Mouse (Mus musculus) spleen, adult 2 months (tissue): ENCODE measurements around the gene Rbbp6. TPM values are rescaled to one million over a fixed set of nuclear protein-coding genes. Genes with fewer than 3 reads are reported as not detected.

ENCODE experiments used
- DNase-seq, 2 experiments: peaks; one replicate each; pipeline versions ENCODE4 v3.0.0 to v3.0.0-alpha.2; 2012 to 2021; ENCODE audit warnings: low spot score in 2 of 2, low read depth in 1 of 2
- H3K27ac ChIP-seq: fragments of 200-500 bp; 2 replicates; pipeline ENCODE4 v1.5.1; 2012; ENCODE audit warnings: low read length, inconsistent platforms; ENCODE audit not compliant: insufficient read depth
- H3K27me3 ChIP-seq: fragments of 200-500 bp; 2 replicates; pipeline ENCODE4 v1.6.1; 2012; ENCODE audit warnings: mild to moderate bottlenecking, moderate library complexity, low read length, inconsistent platforms; ENCODE audit not compliant: control insufficient read depth, insufficient read depth
- H3K36me3 ChIP-seq: fragments of 200-500 bp; 2 replicates; pipeline ENCODE4 v1.6.1; 2012; ENCODE audit warnings: mild to moderate bottlenecking, low read length, inconsistent platforms; ENCODE audit not compliant: control insufficient read depth, insufficient read depth
- H3K4me1 ChIP-seq: fragments of 200-500 bp; 2 replicates; pipeline ENCODE4 v1.6.1; 2011; ENCODE audit warnings: inconsistent platforms; ENCODE audit not compliant: control insufficient read depth, insufficient read depth, insufficient read length
- H3K4me3 ChIP-seq: fragments of 200-500 bp; 2 replicates; pipeline ENCODE4 v1.5.1; 2011; ENCODE audit warnings: mild to moderate bottlenecking, inconsistent platforms; ENCODE audit not compliant: insufficient read depth, insufficient read length; ENCODE audit errors: extremely low read depth
- CTCF ChIP-seq: fragments of 200-500 bp; IDR thresholded peaks from 2 replicates; pipeline ENCODE4 v1.5.1; 2011; ENCODE audit warnings: mild to moderate bottlenecking, inconsistent platforms; ENCODE audit not compliant: insufficient read depth, insufficient read length, insufficient replicate concordance; ENCODE audit errors: extremely low read depth
- POLR2A ChIP-seq: fragments of 200-500 bp; IDR thresholded peaks from 2 replicates; pipeline ENCODE4 v1.6.1; 2011; ENCODE audit warnings: low read depth, low read length, inconsistent platforms
- WGBS: fragments of 180-500 bp; shearing (Covaris S2); methylation state at CpG from one replicate; pipeline ENCODE4 v1.1.7; 2018; 5-methylcytosine and 5-hydroxymethylcytosine counted together
- polyA plus RNA-seq: library from polyadenylated mRNA; depleted of rRNA; stranded (reverse); fragments of >200 nt; gene quantifications from 2 replicates; pipeline ENCODE4 v1.2.3, GENCODE M21; 2012

Gene Rbbp6
- polyA plus RNA-seq, 1 experiment = 8.8 TPM

- no peak overlapping the region for H3K27ac ChIP-seq
- H3K36me3 ChIP-seq = peaks cover 1% of the 10 kb centered on the region
- no peak for TF ChIP-seq POLR2A
- TF ChIP-seq CTCF = no peak
- no peak for DNase-seq
- H3K4me3 ChIP-seq = peak overlapping the region; percentile 91
- H3K4me1 ChIP-seq = peaks cover 4% of the 10 kb centered on the region
- H3K27me3 ChIP-seq = no peaks in the 10 kb centered on the region
- WGBS = 1% methylated on average over 14 of the region's 14 CpGs
Observed at GRCm38 (mm10) chr7:122970864-122971420, 5.5 kb downstream of the Rbbp6 start.

DNA sequence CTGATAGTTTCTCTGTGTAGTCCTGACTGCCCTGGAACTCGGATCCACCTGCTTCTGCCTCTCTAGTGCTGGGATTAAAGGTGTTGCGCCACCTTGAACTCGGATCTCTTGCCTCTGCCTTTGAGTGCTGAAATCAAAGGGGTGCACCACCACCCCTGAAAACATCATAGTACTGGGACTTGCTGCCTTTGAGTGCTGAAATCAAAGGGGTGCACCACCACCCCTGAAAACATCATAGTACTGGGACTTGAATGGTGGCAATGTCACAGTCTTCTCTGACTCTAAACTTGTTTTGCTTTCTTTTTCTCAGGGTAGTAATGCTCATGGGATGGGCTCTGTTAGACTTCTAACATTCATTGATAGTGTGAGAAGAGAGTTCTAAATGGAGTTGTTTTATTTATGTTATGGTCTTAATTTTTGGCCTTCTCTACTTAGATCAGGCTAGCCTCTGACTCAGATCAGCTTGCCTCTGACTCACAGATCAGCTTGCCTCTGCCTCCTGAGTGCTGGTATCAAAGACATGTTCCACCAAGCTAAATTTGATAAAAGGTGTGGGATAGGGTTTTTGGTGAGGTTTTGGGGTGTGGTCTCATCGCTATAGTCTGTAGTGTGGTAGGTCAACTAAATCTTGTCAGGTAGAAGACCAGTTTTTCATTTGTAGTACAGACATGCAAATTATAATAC lies 6.7 kb downstream of the Rbbp6 start:
- no peak for DNase-seq
- no peak overlapping the region for H3K27ac ChIP-seq
- peaks cover 4% of the 10 kb centered on the region for H3K36me3 ChIP-seq
- H3K4me1 ChIP-seq = peaks cover 4% of the 10 kb centered on the region
- 54% methylated on average over 4 of the region's 4 CpGs for WGBS
- TF ChIP-seq CTCF (no peak), POLR2A (no peak)
- H3K4me3 ChIP-seq = no peak overlapping the region; the same call in 1 of the 2 replicates
- H3K27me3 ChIP-seq = no peaks in the 10 kb centered on the region

- Histone ChIP-seq H3K36me3 (peaks cover 11% of the 10 kb centered on the region), H3K4me1 (no peaks in the 10 kb centered on the region), H3K27ac (no peak overlapping the region), H3K4me3 (no peak overlapping the region), H3K27me3 (no peaks in the 10 kb centered on the region)
- 91% methylated on average over 1 of the region's 1 CpGs for WGBS
- no peak for TF ChIP-seq CTCF
- no peak for TF ChIP-seq POLR2A
- no peak for DNase-seq
Observed at GRCm38 (mm10) chr7:122979514-122979913, 14.0 kb downstream of the Rbbp6 start.

DNA sequence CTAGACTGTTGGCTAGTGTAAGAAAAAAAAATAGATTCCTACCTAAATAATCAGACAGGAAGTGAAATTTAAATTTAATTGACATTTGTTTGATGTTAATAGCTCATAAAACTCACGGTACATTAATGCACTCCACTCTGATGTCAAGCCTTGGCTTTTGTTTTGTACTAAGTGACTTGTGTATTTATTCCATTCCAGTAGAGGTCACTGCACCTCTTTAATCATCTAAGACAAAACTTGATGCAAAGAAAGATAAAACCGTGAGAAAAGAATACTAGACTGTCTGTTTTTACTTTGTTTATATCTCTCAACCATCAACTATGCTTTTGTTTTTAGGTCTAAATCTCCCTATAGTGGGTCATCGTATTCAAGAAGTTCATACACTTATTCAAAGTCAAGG lies 32.7 kb downstream of the Rbbp6 start:
- peaks cover 56% of the 10 kb centered on the region for H3K36me3 ChIP-seq
- H3K27me3 ChIP-seq = no peaks in the 10 kb centered on the region
- no peak overlapping the region for H3K27ac ChIP-seq
- no peaks in the 10 kb centered on the region for H3K4me1 ChIP-seq
- TF ChIP-seq POLR2A (no peak), CTCF (no peak)
- no peak overlapping the region for H3K4me3 ChIP-seq
- WGBS = 84% methylated on average over 3 of the region's 3 CpGs
- DNase-seq = no peak

DNA sequence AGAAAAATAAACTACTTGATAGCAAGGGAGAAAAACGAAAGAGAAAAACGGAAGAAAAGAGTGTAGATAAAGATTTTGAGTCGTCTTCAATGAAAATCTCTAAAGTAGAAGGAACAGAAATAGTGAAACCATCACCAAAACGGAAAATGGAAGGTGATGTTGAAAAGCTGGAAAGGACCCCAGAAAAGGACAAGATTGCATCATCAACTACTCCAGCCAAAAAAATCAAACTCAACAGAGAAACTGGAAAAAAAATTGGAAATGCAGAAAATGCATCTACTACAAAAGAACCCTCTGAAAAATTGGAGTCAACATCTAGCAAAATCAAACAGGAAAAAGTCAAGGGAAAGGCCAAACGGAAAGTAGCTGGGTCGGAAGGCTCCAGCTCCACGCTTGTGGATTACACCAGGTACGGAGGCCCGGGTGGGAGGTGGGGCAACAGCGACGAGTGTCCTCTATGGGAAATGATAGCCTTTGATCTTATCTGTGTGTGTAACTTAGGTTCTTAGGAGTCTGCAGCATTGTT lies 34.4 kb downstream of the Rbbp6 start:
- TF ChIP-seq CTCF (no peak), POLR2A (no peak)
- no peaks in the 10 kb centered on the region for H3K4me1 ChIP-seq
- no peak overlapping the region for H3K4me3 ChIP-seq
- WGBS = 85% methylated on average over 11 of the region's 11 CpGs
- no peak overlapping the region for H3K27ac ChIP-seq
- H3K36me3 ChIP-seq = peaks cover 55% of the 10 kb centered on the region
- DNase-seq = no peak
- no peaks in the 10 kb centered on the region for H3K27me3 ChIP-seq

DNA sequence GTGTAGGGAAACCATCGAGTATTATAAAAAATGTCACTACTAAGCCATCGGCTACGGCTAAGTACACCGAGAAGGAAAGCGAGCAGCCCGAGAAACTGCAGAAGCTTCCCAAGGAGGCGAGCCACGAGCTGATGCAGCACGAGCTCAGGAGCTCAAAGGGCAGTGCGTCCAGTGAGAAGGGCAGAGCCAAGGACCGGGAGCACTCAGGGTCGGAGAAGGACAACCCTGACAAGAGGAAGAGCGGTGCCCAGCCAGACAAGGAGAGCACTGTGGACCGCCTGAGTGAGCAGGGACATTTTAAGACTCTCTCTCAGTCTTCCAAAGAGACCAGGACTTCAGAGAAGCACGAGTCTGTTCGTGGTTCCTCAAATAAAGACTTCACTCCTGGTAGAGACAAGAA lies 35.3 kb downstream of the Rbbp6 start:
- Histone ChIP-seq H3K27me3 (no peaks in the 10 kb centered on the region), H3K4me1 (no peaks in the 10 kb centered on the region), H3K36me3 (peaks cover 50% of the 10 kb centered on the region), H3K27ac (no peak overlapping the region), H3K4me3 (no peak overlapping the region)
- WGBS = 97% methylated on average over 16 of the region's 16 CpGs
- DNase-seq = no peak
- TF ChIP-seq CTCF (no peak), POLR2A (no peak)

- 94% methylated on average over 20 of the region's 20 CpGs for WGBS
- H3K4me1 ChIP-seq = no peaks in the 10 kb centered on the region
- no peak for TF ChIP-seq POLR2A
- no peak for TF ChIP-seq CTCF
- H3K36me3 ChIP-seq = peaks cover 47% of the 10 kb centered on the region
- H3K27ac ChIP-seq = no peak overlapping the region
- DNase-seq = no peak
- H3K27me3 ChIP-seq = no peaks in the 10 kb centered on the region
- no peak overlapping the region for H3K4me3 ChIP-seq
Observed at GRCm38 (mm10) chr7:123001341-123002027, 36.0 kb downstream of the Rbbp6 start.
